Mouse (Mus musculus) kidney, adult 2 months (tissue): Measurements from ENCODE around the gene Specc1. TPM values are rescaled to one million over a fixed set of nuclear protein-coding genes. Genes with fewer than 3 reads are reported as not detected.

Source experiments
- DNase-seq: peaks from one replicate; pipeline ENCODE4 v3.0.0; 2021
- H3K27ac ChIP-seq: fragments of 200-500 bp; 2 replicates; pipeline ENCODE4 v1.5.1; 2012; ENCODE audit warnings: low read depth, low read length, control low read depth, inconsistent platforms; ENCODE audit not compliant: insufficient read depth
- H3K27me3 ChIP-seq: fragments of 200-500 bp; replicated peaks from 2 replicates; pipeline ENCODE4 v1.6.1; 2012; ENCODE audit warnings: mild to moderate bottlenecking, moderate library complexity, low read length, inconsistent platforms; ENCODE audit not compliant: control insufficient read depth, insufficient read depth
- H3K36me3 ChIP-seq: fragments of 200-500 bp; 2 replicates; pipeline ENCODE4 v1.6.1; 2012; ENCODE audit warnings: mild to moderate bottlenecking, moderate library complexity, low read length, inconsistent platforms; ENCODE audit not compliant: control insufficient read depth, insufficient read depth
- H3K4me1 ChIP-seq: fragments of 200-500 bp; 2 replicates; pipeline ENCODE4 v1.6.1; 2011; ENCODE audit warnings: low read length; ENCODE audit not compliant: control insufficient read depth, insufficient read depth
- H3K4me3 ChIP-seq: fragments of 200-500 bp; 2 replicates; pipeline ENCODE4 v1.5.1; 2011; ENCODE audit warnings: mild to moderate bottlenecking, low read depth, low read length, control low read depth; ENCODE audit not compliant: insufficient read depth
- CTCF ChIP-seq: fragments of 200-500 bp; conservative IDR thresholded peaks from 2 replicates; pipeline ENCODE4 v1.5.1; 2011; ENCODE audit warnings: low read depth, mild to moderate bottlenecking, control low read depth, low read length, moderate library complexity, mixed read lengths; ENCODE audit not compliant: insufficient read depth, insufficient read length
- POLR2A ChIP-seq: fragments of 200-500 bp; IDR thresholded peaks from one replicate; pipeline ENCODE4 v1.6.1; 2011; ENCODE audit warnings: low read depth, low read length, control low read depth
- WGBS: fragments of 180-500 bp; shearing (Covaris S2); methylation state at CpG from one replicate; pipeline ENCODE4 v1.1.7; 2018; 5-methylcytosine and 5-hydroxymethylcytosine counted together
- polyA plus RNA-seq: library from polyadenylated mRNA; depleted of rRNA; stranded (reverse); fragments of >200 nt; gene quantifications from 2 replicates; pipeline ENCODE4 v1.2.3, GENCODE M21; 2012

The Specc1 gene
- polyA plus RNA-seq, 1 experiment, result 9.2 TPM

DNA sequence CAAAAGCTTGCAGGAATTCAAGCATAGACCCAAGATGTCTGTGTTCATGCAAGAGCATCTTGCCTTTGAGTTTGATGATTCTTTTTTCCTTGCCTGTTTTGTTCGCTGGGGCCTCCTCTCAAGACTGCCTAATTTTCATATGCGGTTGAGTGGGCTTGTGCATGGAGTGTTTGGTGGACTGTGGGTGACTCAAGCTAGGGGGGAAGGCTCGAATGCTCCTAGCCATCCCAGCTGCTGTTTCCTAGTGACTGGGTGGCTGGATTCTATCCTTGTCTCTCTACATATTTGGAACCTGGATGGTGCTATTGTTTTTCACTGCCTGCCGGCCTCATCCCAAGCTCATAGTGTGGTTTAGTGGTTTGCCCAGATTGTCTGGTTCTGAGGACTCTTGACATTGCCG lies 8.0 kb downstream of the Specc1 start:
- Histone ChIP-seq H3K27ac (no peak overlapping the region), H3K4me1 (no peaks in the 10 kb centered on the region), H3K4me3 (no peak overlapping the region), H3K27me3 (no peaks in the 10 kb centered on the region), H3K36me3 (no peaks in the 10 kb centered on the region)
- DNase-seq, result no peak
- no peak for TF ChIP-seq POLR2A
- WGBS, result 90% methylated on average over 5 of the region's 5 CpGs

DNA sequence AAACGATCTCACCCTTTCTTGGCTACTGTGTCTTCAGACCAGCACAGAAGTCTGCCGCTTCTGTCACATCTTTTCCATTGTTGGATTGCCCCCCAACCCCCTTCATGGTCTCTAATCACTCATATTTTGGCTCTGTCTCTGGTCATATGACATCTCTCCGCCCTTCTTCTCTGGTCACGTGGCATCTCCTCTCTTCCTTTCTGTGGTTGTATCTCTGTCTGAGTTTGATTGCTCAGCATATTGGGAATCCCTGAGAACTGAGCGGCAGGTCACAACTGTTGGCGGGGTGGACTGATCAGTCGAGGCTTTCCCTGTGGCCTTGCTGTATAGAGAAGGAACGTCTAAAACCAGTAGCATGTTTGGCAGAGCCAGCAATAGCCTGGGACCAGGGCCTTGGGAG lies 10.5 kb downstream of the Specc1 start:
- no peak for DNase-seq
- TF ChIP-seq POLR2A, result no peak
- TF ChIP-seq CTCF, result no peak
- 83% methylated on average over 8 of the region's 8 CpGs for WGBS

DNA sequence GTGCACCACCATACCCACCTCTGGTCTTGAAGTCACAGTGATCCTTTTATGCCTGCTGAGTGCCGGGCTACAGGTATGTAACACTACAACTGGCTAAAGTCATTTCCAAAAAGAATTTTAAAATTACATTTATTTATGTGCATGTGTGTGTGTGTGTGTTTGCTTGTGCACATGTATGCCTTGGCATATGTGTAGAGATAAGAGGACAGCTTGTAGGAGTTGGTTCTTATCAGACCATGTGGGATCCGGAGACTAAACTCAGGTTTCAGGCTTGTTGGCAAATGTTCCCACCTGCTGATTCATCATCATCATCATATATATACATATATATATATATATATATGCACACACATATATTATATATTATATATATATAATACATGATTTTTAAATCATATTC lies 12.3 kb downstream of the Specc1 start:
- Histone ChIP-seq H3K4me3 (no peak overlapping the region), H3K36me3 (no peaks in the 10 kb centered on the region), H3K27me3 (no peaks in the 10 kb centered on the region), H3K27ac (no peak overlapping the region), H3K4me1 (no peaks in the 10 kb centered on the region)
- no peak for DNase-seq
- TF ChIP-seq CTCF, result no peak
- no peak for TF ChIP-seq POLR2A
- 96% methylated on average over 2 of the region's 2 CpGs for WGBS

More for the DNA sequence above, 10.5 kb downstream of the Specc1 start:
- no peaks in the 10 kb centered on the region for H3K4me1 ChIP-seq
- H3K36me3 ChIP-seq, result no peaks in the 10 kb centered on the region
- no peak overlapping the region for H3K27ac ChIP-seq
- H3K4me3 ChIP-seq, result no peak overlapping the region
- no peaks in the 10 kb centered on the region for H3K27me3 ChIP-seq

DNA sequence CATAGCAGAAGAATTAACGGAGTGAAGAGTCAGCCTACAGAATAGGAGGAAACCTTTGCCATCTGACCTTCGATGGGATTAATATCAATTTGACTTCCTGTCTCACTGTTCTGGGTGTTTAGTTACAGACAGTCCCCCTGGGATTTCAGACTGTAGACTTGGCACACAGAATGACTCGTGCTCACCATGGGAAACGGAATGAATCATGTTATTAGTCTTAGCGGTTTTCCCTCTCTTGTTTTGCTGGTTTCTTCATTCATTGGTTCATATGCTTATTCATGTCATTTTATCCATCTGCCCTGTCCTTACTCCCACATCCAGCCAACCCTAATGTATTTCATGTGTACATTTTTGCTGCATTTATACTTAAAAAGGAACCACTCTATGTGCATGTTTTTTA lies 14.3 kb downstream of the Specc1 start:
- H3K4me3 ChIP-seq, result no peak overlapping the region
- WGBS, result 35% methylated on average over 5 of the region's 5 CpGs
- H3K4me1 ChIP-seq, result no peaks in the 10 kb centered on the region
- H3K36me3 ChIP-seq, result no peaks in the 10 kb centered on the region
- no peak overlapping the region for H3K27ac ChIP-seq
- no peak for TF ChIP-seq CTCF
- no peak for TF ChIP-seq POLR2A
- H3K27me3 ChIP-seq, result no peaks in the 10 kb centered on the region
- DNase-seq, result peak; percentile 24

DNA sequence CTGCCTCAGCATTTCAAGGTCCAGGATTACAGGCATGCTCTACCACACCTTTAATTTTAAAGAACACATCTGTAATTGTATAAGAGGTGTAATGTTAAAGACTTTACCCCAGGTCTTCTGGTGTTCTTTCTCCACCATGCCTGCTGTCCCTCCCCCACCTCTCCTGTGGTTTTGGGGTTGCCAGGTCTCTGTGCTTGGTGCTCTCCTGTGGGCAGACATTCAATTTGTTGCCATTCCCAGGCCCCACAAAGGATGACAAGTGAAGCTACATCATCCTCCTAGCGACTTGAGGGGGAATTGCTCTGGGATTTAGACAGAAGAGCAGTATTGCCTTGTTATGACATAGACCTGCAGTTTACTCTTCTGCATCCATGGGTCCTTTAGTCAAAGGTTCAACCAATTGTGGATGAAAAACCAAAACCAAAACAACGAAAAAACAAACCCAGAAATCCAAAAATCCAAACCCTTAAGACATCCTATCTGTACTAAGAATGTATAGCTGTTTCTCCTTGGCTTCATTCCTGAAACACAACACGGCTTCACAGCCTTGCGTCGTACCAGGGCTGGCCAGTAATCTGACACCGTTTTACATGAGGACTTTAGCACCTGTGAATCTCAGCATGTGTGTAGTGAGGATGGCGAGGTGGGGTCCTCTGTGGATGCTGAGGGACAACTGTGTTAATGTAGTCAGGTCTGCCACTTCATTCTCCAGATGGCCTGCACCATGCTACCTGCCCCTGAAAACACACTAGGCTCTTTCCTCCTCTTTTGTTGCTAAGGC lies 15.1 kb downstream of the Specc1 start:
- no peak for TF ChIP-seq POLR2A
- no peak for TF ChIP-seq CTCF
- Histone ChIP-seq H3K27ac (no peak overlapping the region), H3K36me3 (no peaks in the 10 kb centered on the region), H3K4me3 (no peak overlapping the region), H3K4me1 (no peaks in the 10 kb centered on the region), H3K27me3 (no peaks in the 10 kb centered on the region)
- DNase-seq, result no peak
- 46% methylated on average over 7 of the region's 7 CpGs for WGBS

DNA sequence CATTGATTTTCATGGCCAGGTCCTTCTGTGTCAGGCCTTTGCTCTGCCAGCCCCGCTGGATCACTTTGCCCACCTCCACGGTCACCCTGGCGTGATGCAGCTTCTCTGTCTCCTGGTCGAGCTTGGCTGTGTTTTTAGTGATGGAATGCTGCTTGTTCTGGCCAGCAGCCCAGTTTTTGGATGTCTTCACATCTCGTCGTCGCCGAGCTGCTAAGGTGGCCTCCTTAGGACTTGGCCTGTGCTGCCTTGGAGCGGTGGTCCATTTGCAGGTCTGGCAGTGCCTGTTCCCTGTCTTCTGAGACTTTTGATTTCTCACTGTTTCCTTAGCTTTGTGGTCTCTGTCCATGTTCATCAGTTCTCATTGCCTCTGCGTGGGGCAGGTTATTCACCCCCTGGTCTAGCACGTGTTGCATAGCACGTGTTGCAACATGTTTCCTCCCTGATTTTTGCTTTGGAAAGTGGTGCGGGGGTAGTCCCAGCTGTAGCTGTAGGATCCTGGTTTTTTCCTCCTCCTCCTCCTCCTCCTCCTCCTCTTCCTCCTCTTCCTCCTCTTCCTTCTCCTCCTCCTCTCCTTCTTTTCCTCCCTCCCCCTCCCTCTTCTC lies 17.6 kb downstream of the Specc1 start:
- Histone ChIP-seq H3K36me3 (no peaks in the 10 kb centered on the region), H3K27me3 (no peaks in the 10 kb centered on the region), H3K4me3 (no peak overlapping the region), H3K4me1 (no peaks in the 10 kb centered on the region), H3K27ac (no peak overlapping the region)
- no peak for TF ChIP-seq CTCF
- TF ChIP-seq POLR2A, result no peak
- no peak for DNase-seq
- 46% methylated on average over 13 of the region's 13 CpGs for WGBS

DNA sequence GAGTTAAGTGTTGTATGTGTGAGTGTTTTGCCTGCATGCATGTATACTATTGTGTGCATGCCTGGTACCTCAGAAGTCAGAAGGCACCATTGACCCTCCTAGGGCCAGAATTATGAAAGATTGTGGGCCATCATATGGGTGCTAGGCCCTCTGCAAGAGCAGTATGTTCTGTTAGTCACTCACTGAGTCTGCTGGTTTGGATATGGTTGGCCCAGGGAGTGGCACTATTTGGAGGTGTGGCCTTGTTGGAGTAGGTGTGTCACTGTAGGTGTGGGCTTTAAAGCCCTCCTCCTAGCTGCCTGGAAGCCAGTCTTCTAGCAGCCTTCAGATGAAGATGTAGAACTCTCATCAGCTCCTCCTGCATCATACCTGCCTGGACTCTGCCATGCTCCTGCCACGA lies 19.2 kb downstream of the Specc1 start:
- no peak overlapping the region for H3K4me3 ChIP-seq
- no peaks in the 10 kb centered on the region for H3K27me3 ChIP-seq
- H3K27ac ChIP-seq, result no peak overlapping the region
- TF ChIP-seq POLR2A, result no peak
- TF ChIP-seq CTCF, result no peak
- H3K36me3 ChIP-seq, result no peaks in the 10 kb centered on the region
- no peaks in the 10 kb centered on the region for H3K4me1 ChIP-seq
- 67% methylated on average over 1 of the region's 1 CpGs for WGBS
- no peak for DNase-seq
